Mouse (Mus musculus): ENCODE results near the gene Opcml.

Gene Opcml

DNA sequence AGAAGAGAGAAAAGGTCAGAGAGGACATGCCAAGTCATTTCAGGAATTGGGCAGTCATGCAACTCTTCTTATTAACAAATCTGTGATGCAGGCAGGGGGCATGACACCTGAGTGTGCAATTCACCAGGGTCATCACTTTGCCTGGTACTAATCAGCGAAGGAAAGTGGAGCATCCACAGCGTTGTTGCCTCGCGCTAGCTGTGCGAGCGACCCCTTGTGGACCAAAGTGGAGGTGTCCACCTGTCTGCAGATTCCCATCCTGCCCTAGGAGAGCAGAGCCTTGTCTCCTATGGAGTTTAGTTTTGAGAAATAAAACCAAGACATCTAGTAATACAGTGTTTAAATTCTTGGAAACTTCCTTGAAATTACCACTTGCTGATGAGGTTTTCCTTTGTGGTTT, 381.3 kb downstream of the Opcml start:
- peak; percentile 92 to 96 for DNase-seq

- DNase-seq: no peak
These were observed 386.5 kb downstream of the Opcml start for GRCm38 (mm10) chr9:28177052-28177451.

GRCm38 (mm10) chr9:28178123-28178887, 387.7 kb downstream of the Opcml start:
- no peak for DNase-seq

DNA sequence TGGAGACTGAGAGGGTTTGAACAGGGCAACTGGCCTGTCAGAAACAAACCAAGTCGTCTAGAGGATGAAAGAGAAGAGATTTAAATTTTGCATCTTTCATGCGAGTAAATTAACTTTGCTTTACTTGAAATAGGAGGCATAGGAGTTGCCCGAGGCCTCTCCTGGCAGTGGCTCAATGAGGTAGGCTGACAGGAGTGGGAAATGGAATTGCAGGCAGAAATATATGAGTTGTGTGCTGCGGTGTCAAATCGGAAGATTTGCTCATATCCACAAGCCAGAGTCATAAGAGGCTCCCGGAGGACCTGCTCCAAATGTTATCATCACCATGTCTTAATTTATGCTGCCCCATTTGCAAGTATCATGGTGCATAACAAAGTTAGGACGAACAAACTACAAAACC, 391.3 kb downstream of the Opcml start:
- no peak for DNase-seq

DNA sequence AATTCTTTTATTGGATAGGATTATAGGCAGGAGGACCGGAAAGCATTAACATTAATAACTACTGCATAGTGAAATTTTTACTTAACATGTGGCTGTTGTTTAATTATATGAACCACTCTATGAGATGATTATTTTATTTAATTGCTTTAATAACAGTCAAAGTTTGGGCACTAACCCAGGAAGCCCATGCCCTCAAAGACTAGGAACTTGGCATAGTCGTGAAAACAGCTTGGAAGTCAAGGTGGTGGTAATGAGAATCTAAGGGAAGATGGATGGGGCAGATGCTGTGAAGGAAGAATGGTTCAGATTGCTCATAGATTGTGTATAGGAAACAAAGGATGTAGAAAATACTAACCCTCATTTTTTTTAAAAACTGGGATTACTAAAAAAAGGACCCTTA, 399.7 kb downstream of the Opcml start:
- peak; percentile 40 to 54 for DNase-seq

GRCm38 (mm10) chr9:28190751-28191150, 400.2 kb downstream of the Opcml start:
- DNase-seq: peak in 1 of 2 experiments; percentile 50

- DNase-seq: no peak
These were observed 406.0 kb downstream of the Opcml start for GRCm38 (mm10) chr9:28196550-28196949.

DNA sequence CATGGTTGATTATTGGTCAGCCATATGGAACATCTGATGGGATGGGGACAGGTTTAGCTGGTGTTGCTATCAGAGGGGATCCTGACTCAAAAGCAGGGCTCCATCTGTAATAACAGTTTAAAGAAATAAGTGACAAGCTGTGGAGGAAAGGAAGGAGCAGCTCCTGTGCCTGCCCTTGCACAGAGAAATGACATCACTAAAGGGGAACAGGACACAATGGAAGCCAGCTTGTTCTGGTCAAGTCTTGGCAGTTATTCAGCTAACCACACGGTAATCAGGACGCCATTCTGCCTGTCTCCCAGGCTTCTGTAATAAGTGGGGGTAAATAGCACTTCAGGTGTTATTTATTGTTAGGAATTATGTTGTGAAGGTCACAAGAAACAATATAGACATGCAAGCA, 406.5 kb downstream of the Opcml start:
- DNase-seq: peak in 1 of 2 experiments; percentile 32

GRCm38 (mm10) chr9:28197631-28198030, 407.1 kb downstream of the Opcml start:
- peak; percentile 85 to 86 for DNase-seq

- DNase-seq: no peak
These were observed 407.6 kb downstream of the Opcml start for GRCm38 (mm10) chr9:28198106-28198694.

DNA sequence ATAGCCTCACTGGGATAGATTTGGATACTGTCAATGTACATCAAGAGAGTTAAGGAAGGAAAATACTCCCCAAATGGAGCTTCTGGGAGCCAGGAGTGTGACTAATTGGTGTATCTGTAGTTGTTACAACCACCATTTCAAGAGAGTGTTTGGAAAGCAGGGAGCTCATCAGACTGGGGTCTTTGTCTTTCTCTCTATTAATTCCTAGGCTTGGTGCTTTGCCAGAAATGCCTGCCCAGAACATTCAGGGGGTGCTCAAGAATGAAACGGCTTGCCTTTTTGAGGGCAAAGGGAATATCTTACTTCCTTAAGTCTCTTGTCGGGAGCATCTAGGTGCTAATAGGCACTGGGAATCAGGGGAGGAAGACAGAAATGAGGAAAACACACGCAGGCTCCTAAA, 416.9 kb downstream of the Opcml start:
- no peak for DNase-seq

DNA sequence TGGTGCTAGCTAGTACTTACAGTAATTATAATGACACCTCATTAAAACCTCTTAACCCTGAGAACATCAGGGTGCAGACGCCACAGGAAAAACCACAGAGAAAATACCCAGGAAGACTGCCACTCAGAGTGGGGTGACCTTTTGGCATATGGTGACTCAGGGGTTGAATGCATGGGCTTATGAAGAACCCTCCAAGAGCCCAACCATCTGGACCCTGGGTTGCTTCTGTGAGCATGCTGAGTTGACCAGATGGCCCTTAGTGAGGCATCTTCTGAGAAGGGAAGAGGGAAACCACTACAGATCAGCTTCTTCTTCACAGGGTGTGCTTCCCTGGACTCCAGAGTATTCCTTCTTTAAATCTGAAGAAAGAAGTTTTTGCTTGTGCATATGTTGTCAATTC, 418.1 kb downstream of the Opcml start:
- peak; percentile 63 to 86 for DNase-seq

DNA sequence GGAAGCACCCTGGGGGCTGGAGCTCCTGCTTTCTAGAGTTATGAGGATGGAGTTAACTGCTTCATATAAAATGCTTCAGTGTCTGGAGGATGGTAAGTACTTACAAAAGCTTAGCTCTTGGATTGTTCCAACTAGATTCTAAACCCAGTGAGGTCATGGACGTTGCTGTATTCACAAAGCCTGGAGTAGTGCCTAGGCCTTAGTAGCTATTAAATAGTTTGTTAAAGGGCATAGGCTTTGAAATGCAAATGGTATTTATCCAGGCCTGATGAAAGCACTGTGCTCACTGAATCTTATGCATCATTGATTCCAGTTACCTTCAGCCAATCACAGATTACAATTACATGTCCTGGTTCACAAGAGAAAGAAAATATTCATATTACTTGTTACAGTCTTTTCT, 421.3 kb downstream of the Opcml start:
- DNase-seq: no peak

- no peak for DNase-seq
These were observed 423.3 kb downstream of the Opcml start for GRCm38 (mm10) chr9:28213893-28214292.

DNA sequence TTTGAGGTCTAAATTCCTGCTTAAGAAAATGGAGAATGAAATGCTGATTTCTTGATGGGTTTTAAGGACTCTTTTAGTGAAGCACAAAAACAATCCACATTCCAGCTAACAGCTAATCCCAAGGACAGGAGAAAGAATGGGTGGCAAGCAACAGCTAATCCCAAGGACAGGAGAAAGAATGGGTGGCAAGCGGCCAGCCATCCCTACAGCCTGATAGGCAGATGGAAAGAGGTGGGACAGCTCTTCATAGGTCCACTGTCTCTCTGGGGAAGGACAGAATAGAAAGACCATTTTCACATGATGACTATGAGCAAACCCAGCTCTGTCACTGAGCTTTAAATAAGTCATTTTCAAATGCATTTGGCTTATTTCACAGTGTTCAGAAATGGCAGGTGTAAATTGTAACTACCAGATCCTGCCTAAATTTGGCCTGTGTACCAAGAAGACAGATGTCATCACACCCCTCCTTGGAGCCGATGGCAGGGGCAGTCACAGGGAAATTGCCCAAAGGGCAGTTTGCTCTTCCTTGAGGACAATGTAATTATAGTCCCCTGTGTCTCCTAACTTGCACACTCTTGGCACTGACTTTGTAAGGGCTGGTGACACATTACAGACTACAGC, 427.6 kb downstream of the Opcml start:
- peak; percentile 80 to 85 for DNase-seq

GRCm38 (mm10) chr9:28222726-28223125, 432.2 kb downstream of the Opcml start:
- peak; percentile 39 to 60 for DNase-seq

- peak in 1 of 2 experiments; percentile 54 for DNase-seq
These were observed 435.4 kb downstream of the Opcml start for GRCm38 (mm10) chr9:28225824-28226569.

DNA sequence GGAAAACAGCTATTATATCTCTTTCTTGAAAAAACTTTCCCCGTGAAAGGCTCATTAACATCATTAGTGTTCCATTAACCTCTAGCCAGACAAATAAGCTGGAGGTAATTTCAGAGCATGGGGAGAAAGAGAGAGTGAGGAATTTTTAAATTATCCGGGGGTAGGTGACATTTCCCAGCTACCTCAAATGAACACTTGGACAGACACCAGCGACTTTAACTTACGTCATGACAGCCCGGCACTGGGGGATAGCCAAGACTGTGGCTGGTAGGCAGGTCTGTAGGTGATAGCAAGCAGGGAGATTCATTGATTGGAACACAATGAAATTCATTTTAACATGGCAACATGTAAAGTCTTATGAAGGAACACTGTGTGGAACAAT, 436.0 kb downstream of the Opcml start:
- peak; percentile 58 for DNase-seq

- DNase-seq: no peak
These were observed 447.9 kb downstream of the Opcml start for GRCm38 (mm10) chr9:28238450-28238849.

DNA sequence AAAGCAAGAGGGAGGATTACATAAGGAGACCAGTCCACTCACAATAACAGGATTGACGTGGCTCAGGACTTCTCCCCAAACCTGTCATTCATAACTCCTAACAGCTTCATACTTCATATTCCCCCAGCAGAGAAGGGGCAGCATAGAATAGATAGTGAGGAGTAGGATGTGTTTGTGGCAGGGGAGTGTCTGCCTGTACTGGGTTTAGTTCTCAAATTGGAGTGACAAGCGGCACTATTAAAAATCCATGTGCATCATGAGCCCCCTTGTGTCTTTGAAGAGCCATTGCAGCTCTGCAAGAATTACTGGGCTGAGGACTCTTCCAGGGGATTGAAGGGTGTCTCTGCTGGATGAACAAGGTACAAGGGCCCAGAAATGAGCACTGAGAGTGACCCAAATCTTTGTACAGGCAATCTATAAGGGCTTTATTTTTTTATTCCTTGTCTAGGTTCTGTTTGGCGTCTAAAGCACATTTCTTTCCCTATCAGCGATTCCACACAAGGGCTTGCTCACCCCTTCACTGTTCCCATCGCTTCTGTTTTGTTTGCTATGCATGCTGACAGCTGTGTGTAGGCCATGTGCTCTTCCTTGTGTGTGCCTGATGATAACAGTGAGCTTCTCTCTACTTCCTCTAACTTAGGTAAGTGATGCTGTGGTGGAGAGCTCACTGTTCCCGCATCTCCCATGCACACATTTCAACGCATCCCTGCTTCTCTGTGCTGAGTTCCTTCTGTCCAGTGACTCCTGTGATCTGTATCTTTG, 457.3 kb downstream of the Opcml start:
- peak; percentile 45 to 65 for DNase-seq

DNA sequence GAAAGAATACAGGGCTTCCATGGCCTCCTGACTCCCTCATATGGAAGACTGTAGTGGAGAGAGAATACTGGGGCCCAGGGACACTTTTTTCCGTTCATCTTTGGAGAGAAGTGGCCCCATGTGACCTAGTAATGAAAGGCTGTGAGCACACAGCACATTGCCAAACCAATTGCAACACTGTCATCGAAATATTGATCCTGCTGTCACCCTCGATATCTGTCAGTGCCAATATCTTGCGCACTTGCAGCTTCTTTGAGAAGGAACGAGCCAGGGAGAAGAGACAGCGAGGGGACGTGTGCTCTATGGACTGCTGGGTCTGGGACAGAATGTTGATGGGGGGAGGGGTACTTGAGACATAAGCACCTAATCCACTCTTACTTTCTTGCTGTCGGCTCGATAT, 460.8 kb downstream of the Opcml start:
- DNase-seq: no peak

DNA sequence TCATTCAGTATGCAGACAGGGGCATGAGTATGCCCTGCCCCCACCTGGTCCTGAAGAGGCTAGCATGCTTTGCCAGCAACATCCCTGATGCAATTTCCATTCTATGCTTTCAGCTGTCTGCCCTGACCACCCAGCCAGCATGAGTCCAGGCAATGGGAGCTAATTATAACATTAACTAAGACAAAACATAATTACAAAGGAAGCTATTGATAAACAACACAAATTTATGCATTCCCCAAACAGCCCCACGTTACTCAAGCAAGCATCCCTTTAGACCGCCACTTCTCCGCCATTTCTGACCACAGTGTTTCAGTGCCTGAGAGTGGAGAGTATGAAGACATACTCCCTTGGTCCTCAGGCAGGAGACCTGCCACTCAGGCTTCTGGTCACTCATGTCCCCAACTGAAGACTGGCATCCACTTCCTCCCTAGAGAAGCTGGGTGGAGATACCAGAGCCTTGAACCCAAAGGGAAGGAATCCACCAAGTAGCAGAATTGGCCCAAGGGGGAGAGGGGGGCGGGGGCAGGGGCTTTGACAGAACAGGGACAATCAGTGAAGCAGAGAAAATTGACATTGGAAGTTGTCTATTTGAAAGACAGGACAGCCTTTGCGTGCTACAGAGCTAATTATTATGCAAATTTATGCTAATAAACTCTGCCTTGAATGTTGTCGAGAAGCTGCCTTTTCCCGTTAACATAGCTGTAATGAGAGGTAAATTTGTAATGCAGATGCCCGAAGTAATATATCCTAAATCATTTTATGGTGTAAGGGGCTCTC, 464.7 kb downstream of the Opcml start:
- DNase-seq: no peak
